Mouse (Mus musculus): ENCODE measurements around the gene Rab5b.

Gene Rab5b

GRCm38 (mm10) chr10:128697072-128697725 lies 1.1 kb upstream of the Rab5b start:
- DNase-seq = no peak

DNA sequence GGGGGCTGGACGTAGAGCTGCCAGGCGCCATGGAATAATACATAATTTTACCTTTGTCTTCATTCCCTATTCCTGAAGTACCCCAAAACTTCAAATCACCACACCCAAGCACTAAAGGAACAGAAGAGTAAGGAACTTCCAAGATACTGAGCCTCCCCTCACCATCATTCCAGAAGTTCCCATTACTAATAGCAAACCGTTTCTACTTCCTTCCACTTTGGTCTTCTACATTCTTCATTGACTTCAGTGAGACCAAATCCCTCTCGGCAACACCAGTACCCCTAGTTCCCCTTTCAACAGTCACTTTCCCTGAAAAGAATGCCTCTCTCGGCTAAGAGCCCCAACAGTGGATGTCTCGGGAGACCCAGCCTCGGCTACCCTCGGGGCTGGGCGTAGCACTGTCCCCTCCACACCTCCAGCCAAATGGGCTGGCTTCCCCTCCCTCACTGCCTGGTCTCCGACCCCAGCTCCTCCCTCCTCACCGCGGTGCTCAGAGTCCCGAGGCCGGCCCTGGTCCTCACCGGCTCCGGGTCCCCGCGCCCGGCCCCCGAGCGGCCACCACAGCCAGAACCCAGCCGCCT lies 563 bp downstream of the Rab5b start:
- DNase-seq = no peak

GRCm38 (mm10) chr10:128674469-128675008 lies 21.5 kb downstream of the Rab5b start:
- no peak for DNase-seq

GRCm38 (mm10) chr10:128673763-128674468 lies 22.1 kb downstream of the Rab5b start, which contains the start of gene Suox:
TSS of gene Suox (minus strand) at chr10:128674073.
- DNase-seq = peak; percentile 84

GRCm38 (mm10) chr10:128671148-128671547 lies 24.9 kb downstream of the Rab5b start:
- DNase-seq = no peak

DNA sequence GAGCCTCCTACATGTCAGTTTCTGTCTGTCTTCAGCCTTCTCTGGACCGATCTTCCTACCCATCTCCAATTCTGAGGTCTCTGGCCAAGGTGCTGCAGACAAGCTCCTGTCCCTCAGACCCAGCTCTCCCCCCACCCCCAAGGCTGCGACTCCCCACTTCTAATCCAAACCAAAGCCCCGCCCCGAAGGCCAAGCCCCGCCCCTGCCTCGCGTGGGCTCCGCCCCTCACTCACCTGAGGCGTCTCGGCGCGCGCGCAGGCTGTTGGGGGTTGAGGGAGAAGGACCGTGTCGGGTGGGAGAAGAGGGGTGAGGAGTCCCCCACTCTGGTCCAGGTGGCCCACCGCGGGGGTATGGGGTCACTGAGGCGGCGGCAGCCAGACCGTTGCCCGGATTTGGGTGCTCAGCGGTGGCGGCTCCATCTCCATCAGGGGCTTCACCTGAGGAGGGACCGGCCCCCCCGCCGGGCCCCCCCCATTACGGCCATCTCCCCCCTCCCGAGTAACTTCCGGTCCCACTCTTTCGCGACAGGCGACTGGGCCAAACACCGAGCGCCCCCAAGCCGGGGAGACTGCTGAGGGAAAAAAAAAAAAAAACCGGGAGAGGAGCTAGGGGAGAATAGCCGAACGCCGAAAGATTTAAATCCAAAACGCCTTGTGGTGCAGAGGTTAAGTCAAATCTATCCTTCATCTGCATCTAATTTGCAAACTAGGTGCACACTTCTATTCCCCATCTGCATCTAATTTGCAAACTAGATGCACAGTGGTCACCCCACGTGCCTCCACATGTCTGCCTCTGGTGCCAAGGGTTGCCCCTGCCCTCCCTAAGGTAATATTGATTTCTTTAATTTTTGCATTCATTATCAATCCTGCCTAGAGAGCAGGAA lies 27.0 kb downstream of the Rab5b start:
- DNase-seq = peak; percentile 47

DNA sequence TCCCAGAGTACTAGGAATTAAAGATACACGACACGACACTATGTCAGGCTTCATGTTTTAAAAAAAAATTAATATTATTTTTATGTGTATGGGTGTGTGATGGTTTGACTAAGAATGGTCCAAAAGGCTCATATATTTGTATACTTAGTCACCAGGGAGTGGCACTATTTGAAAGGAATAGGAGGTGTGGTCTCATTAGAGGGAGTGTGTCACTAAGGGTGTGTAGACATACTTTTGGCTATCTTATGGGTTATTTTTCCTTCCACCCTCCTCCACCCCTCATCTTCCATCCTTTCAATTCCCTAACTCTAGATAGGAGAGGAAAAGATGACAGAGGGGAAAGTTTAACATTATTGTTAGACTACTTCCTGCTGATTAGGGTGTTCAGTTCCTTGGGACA lies 30.3 kb downstream of the Rab5b start:
- DNase-seq = no peak

DNA sequence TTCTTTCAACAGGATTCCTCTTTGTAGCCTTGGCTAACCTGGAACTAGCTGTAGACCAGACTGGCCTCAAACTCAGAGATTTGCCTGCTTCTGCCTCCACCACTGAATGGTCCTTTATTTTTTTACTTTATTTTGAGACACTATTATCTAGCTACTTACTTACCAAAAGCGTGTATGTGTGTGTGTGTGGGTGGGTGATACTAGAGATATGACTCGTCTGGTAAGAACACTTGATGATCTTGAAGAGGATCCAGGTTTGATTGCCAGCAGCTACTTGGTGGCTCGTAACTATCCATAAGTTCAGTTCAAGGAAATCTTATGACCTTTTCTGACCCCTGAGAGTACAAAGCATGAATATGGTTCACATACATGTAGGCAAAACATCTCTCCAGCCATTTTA lies 30.8 kb downstream of the Rab5b start:
- no peak for DNase-seq

DNA sequence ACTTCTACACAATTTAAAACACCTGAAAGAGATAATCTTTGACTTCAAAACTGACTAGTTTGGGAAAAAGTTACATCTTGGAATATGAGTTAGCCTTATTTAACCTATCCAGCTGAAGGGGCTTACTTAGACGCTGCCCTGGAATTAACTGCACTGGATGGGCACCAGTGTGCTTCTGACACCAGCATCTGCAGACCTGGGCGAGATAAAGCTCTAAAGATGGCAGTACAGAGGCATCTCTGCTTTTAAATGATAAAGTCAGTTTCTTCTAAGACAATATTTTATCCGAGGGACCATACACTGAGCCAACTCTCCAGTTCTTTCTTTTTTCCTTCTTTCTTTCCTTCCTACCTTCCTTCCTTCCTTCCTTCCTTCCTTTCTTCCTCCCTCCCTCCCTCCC lies 31.3 kb downstream of the Rab5b start:
- DNase-seq = no peak

DNA sequence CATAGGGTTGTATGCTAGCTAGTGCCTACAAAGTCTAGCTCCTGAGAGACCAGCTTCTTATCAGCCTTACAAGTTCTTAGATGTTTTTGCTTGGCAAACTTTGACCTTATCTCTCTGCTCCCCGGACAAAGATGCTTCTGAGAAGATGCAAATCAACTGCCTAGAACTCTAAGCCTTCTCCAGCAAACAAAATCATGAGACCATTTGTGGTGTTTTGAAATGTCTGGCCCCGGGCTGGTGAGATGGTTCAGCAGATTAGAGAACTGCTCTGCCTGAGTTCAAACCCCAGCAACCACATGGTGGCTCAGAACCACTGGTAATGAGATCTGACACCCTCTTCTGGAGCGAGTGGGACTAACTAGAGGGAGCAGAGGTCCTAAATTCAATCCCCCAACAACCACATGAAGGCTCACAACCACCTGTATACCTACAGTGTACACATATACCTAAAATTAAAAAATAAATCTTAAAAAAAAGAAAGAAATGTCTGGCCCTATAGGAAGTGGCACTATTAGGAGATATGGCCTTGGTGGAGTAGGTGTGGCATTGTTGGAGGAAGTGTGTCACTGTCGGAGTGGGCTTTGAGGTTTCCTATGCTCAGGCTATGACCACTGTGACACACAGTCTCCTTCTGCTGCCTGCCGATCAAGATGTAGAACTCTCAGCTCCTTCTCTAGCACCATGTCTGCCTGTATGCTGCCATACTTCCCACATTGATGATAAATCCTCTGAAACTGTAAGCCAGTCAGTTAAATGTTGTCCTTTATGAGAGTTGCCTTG lies 32.4 kb downstream of the Rab5b start:
- no peak for DNase-seq

- no peak for DNase-seq
Observed at GRCm38 (mm10) chr10:128662465-128662864, 33.6 kb downstream of the Rab5b start.

DNA sequence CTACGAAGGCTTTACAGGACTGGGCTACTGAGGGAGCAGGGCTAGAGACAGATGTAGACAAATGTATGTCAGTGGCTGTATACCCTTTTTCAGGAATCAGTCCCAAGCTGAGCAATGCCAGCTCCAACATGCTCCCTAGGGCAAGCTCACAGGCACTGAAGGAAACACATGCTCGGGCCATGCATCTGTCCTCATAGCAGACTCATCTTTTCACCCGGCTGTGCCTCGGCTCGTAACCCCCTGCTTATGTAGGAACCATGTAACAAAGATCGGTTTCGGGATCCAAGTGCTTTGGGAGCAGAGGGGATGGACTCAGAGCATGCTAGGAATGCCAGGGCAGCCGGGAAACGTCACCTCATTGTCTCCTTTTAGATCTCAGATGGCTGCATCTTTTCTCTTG lies 36.6 kb downstream of the Rab5b start:
- no peak for DNase-seq

DNA sequence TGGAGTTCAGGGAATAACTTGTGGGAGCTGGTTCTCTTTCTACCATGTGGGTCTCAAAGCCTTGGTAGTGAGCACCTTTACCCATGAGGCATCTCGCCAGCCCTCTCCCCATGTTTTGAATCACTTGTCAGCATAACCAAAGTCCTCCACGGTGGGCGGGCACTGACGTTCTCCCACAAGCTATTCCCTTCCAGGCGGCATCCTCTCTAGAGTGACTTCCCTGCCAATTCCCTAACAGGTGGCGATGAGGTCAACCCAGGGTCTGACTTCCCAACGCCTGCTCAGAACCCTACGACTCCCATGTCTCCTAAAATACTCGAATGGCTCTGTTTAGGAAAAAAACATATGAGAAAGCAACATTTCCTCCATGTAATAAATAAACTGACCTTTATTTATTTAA lies 38.2 kb downstream of the Rab5b start:
- no peak for DNase-seq

- DNase-seq = no peak
Observed at GRCm38 (mm10) chr10:128656731-128657130, 39.3 kb downstream of the Rab5b start.

DNA sequence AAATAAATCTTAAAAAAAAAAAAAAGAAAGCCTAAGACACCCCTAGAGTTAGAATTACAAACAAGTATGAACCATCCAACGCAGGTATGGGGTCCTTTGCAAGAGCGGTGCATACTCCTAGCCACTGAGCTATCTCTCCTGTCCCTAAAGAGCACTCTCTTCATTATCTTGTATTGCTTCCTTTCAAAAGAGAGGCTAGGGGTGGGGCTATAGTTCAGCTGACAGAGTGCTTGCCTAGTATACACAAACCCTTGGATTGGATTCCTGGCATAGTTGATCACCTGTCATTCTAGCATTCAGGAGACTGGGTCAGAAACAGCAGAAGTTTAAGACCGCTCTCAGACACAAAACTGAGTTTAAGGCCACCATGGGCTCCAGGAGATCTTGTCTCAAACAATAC lies 40.8 kb downstream of the Rab5b start:
- DNase-seq = no peak

DNA sequence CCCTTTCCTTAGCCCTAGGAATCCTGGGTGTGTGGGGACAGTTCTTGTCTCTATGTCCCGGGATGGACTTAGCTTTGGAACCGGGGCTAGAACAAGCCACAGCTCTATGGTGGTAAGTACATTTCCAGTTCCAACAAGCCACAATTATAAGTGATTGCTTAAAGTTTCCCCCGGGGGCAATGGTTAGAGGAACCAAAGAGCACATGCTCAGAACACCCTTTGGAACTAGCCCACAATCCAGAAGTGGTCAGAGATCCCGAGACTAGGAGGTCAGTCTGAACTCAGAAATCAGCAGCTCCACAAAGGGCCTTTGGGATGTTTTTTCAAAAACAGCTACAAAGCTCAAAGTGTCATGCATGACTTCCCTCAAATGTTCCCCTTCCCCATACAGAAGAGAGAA lies 42.2 kb downstream of the Rab5b start:
- no peak for DNase-seq

GRCm38 (mm10) chr10:128646139-128647089 lies 49.6 kb downstream of the Rab5b start:
- DNase-seq = no peak

GRCm38 (mm10) chr10:128645111-128646011 lies 50.7 kb downstream of the Rab5b start, which contains the start of gene Ikzf4:
TSS of gene Ikzf4 (minus strand) at chr10:128645991.
- DNase-seq = peak; percentile 33

GRCm38 (mm10) chr10:128642749-128643148 lies 53.3 kb downstream of the Rab5b start:
- no peak for DNase-seq

GRCm38 (mm10) chr10:128641871-128642270 lies 54.2 kb downstream of the Rab5b start:
- DNase-seq = no peak

Measured in layer of hippocampus, adult 9-11 months (tissue).